Mouse (Mus musculus): ENCODE measurements around the gene Parva. TPM values are rescaled to one million over a fixed set of nuclear protein-coding genes. Genes with fewer than 3 reads are reported as not detected.

Parva gene
- polyA plus RNA-seq, 1 experiment from 2014 or later = 105 TPM

DNA sequence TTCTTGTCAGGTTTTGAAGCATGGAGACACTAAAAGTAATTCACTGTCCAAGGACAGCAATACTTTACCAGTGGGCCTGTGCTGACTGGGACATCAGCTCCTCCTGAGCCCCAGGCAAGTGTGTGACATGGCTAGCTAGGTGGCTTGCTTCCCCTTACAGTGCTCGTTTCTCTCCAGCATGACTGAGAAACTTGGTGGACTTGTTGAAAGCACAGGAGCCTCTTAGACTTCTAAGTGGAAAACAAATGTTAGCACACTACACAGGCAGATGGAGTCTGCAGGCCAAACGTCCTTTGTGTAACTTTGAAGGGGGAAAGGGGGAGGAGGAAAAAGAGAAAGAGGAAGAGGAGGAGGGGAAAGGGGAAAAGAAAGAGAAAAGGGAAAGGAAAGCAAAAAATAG, 172.3 kb downstream of the Parva start:
- Histone ChIP-seq H3K36me3 (ENCODE audit: insufficient read depth) (no peaks in the 10 kb centered on the region), H3K4me3 (ENCODE audit: low read depth, low read length) (no peak overlapping the region), H3K4me2 (no peak overlapping the region), H3K27me3 (ENCODE audit: insufficient read depth, low read length) (no peaks in the 10 kb centered on the region), H3K9me3 (ENCODE audit: low read depth, low read length) (no peaks in the 10 kb centered on the region), H3K9ac (no peak overlapping the region), H3K4me1 (ENCODE audit: insufficient read depth) (peaks cover 7% of the 10 kb centered on the region), H3K27ac (ENCODE audit: low read depth) (peak overlapping the region; percentile 65; the same call in 1 of the 2 replicates)
- ATAC-seq (ENCODE audit: insufficient read depth) (0 out of 2 replicates have a peak, but pooled peaks have one; percentile 26), DNase-seq (peak; percentile 33)
- 13% methylated on average over 2 of the region's 2 CpGs for WGBS
- TF ChIP-seq CTCF (IDR thresholded peaks at IDR 0.05; ENCODE audit: low read depth) = no peak

DNA sequence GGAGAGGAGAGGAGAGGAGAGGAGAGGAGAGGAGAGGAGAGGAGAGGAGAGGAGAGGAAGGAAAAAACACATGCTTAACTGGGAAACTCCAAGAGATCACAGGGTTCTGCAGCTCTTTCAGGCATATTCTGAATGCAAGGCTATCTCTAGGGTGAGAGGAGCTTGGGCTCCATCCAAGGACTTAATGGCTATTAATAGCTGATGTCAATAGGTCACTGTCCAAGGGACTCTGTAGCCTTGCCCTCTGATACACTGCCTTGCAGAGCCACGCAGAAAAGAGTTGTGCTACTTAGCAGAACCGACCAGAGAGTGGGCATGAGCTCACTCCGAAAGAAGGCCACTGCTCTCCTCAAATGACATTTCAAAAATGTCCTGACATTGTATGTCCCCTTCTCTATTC, 172.9 kb downstream of the Parva start:
- no peak for ATAC-seq (ENCODE audit: insufficient read depth)
- H3K27ac ChIP-seq (ENCODE audit: low read depth) = no peak overlapping the region
- no peak overlapping the region for H3K4me3 ChIP-seq (ENCODE audit: low read depth, low read length)
- 42% methylated on average over 3 of the region's 3 CpGs for WGBS
- no peak for TF ChIP-seq CTCF (IDR thresholded peaks at IDR 0.05; ENCODE audit: low read depth)
- no peaks in the 10 kb centered on the region for H3K27me3 ChIP-seq (ENCODE audit: insufficient read depth, low read length)
- no peaks in the 10 kb centered on the region for H3K36me3 ChIP-seq (ENCODE audit: insufficient read depth)
- H3K4me2 ChIP-seq = no peak overlapping the region
- H3K9me3 ChIP-seq (ENCODE audit: low read depth, low read length) = no peaks in the 10 kb centered on the region
- no peak overlapping the region for H3K9ac ChIP-seq
- no peak for DNase-seq
- peaks cover 7% of the 10 kb centered on the region for H3K4me1 ChIP-seq (ENCODE audit: insufficient read depth)

DNA sequence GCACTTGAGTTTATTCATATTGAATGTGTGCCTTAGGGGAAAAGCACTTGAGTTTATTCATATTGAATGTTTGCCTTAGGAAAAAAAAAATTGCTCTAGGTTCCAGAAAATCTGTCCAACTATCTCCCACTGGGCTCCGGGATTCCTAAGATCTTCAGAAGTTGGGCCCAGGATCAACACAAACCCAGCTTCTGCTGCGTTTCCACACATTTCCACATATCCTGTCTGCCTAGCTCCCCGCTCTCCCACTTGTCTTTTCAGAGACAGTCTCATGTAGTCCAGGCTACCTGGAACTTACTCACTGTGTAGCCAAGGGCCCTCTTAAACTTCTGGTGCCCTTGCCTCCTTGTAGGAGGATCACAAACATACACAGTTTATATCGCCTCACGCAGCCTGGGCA, 175.7 kb downstream of the Parva start:
- H3K9ac ChIP-seq = no peak overlapping the region
- H3K4me1 ChIP-seq (ENCODE audit: insufficient read depth) = peaks cover 7% of the 10 kb centered on the region
- WGBS = 74% methylated on average over 5 of the region's 5 CpGs
- H3K27ac ChIP-seq (ENCODE audit: low read depth) = peak overlapping the region; percentile 24; the same call in 1 of the 2 replicates
- H3K4me2 ChIP-seq = no peak overlapping the region
- no peaks in the 10 kb centered on the region for H3K9me3 ChIP-seq (ENCODE audit: low read depth, low read length)
- ATAC-seq (ENCODE audit: insufficient read depth) = no peak
- no peak for TF ChIP-seq CTCF (IDR thresholded peaks at IDR 0.05; ENCODE audit: low read depth)
- DNase-seq = no peak
- no peaks in the 10 kb centered on the region for H3K36me3 ChIP-seq (ENCODE audit: insufficient read depth)
- H3K27me3 ChIP-seq (ENCODE audit: insufficient read depth, low read length) = no peaks in the 10 kb centered on the region
- H3K4me3 ChIP-seq (ENCODE audit: low read depth, low read length) = no peak overlapping the region

DNA sequence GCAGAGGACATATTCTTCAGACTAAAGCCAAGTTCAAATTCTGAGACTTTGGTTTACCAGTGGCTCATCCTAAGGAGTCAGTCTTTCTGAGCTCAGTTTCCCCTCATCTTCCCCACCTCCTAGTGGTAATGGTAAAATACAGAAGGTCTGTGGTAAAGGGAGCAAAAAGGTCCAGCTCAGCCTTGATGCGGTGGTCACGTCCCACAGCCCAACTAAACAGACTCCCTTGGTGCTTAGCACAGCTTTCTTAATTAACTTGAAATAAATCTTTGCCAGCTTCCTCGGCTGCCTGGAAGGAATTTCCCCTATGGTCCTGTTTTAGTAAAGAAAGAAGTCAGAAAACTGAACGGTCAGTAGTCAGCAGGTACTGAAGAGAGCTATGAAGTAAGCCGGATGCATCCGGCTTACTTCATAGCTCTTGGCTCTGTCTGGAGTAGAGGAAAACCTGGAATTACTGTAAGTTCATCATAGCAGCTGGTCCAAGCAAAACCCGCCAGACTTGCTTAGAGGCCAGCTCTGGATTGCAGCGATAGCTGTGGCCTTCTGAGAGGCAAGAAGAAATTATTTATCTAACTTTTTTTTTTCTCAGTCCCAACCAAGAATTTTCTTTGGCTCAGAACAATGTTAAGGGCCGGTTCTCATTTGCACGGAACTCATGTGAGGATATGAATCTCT, 176.3 kb downstream of the Parva start:
- no peak for TF ChIP-seq CTCF (IDR thresholded peaks at IDR 0.05; ENCODE audit: low read depth)
- peak; percentile 62; the same call in 1 of the 2 replicates for ATAC-seq (ENCODE audit: insufficient read depth)
- H3K9me3 ChIP-seq (ENCODE audit: low read depth, low read length) = no peaks in the 10 kb centered on the region
- WGBS = 36% methylated on average over 10 of the region's 10 CpGs
- no peaks in the 10 kb centered on the region for H3K36me3 ChIP-seq (ENCODE audit: insufficient read depth)
- H3K4me3 ChIP-seq (ENCODE audit: low read depth, low read length) = no peak overlapping the region
- DNase-seq = peak; percentile 75
- no peak overlapping the region for H3K4me2 ChIP-seq
- H3K9ac ChIP-seq = no peak overlapping the region
- no peaks in the 10 kb centered on the region for H3K27me3 ChIP-seq (ENCODE audit: insufficient read depth, low read length)
- peak overlapping the region; percentile 56 for H3K27ac ChIP-seq (ENCODE audit: low read depth)
- peaks cover 7% of the 10 kb centered on the region for H3K4me1 ChIP-seq (ENCODE audit: insufficient read depth)

DNA sequence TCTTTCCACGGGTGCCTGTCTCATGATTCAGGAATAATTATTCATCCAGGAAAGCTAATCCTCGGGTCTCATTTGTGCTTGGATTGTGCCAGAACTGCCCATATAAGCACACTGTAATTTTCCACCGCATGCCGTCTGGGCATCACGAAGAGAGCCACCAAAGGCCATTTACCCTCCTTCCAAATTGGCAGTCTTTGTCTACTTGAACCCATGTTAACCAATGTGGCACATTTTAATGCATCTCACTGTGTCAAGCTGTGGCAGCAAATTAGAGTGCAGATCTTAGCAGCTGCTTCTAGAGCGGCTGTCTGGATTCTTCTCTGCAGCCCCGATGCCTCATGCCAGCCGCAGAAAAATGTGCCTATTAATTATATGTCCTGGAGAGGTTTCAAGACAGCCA, 176.9 kb downstream of the Parva start:
- ATAC-seq (ENCODE audit: insufficient read depth) = no peak
- Histone ChIP-seq H3K27ac (ENCODE audit: low read depth) (peak overlapping the region; percentile 56), H3K4me1 (ENCODE audit: insufficient read depth) (peaks cover 7% of the 10 kb centered on the region), H3K9ac (no peak overlapping the region), H3K36me3 (ENCODE audit: insufficient read depth) (no peaks in the 10 kb centered on the region), H3K4me3 (ENCODE audit: low read depth, low read length) (no peak overlapping the region), H3K27me3 (ENCODE audit: insufficient read depth, low read length) (no peaks in the 10 kb centered on the region), H3K4me2 (no peak overlapping the region), H3K9me3 (ENCODE audit: low read depth, low read length) (no peaks in the 10 kb centered on the region)
- no peak for DNase-seq
- 52% methylated on average over 8 of the region's 8 CpGs for WGBS
- TF ChIP-seq CTCF (IDR thresholded peaks at IDR 0.05; ENCODE audit: low read depth) = no peak

DNA sequence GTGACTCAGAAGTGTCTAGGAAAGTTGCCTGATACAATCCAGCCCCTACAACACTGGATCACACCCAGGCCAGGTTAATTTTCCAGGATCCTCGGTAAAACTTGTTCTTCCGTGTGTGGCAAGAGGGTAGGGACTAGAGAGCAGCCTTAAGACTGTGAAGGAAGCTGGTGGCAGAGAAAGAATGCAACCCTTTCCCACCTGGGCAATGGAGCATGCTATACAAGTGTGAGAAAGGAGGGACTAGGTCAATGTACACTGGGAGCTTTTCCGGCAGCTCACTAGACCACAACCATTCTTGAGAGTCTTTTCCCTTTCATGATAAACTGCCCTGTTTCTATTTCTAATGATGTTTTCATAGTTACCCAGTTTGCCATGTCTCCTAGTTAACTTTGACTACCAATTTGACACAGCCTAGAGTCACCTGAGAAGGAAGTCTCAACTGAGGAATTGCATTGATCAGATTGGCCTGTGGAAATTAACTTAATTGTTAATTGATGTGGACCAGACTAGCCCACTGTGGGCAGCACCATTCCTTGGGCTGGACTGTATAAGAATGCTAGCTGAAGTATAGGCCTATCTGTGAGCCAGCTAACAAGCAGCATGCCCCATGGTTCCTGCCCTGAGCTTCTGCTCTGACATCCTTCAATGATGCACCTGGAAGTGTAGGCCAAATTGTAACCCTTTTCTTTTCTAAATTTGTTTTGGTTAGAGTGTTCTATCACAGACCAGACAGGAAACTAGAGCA, 186.9 kb downstream of the Parva start:
- no peak for ATAC-seq (ENCODE audit: insufficient read depth)

More for the DNA sequence above, 186.9 kb downstream of the Parva start:
- no peaks in the 10 kb centered on the region for H3K36me3 ChIP-seq (ENCODE audit: insufficient read depth)
- no peak for TF ChIP-seq CTCF (IDR thresholded peaks at IDR 0.05; ENCODE audit: low read depth)
- H3K4me3 ChIP-seq (ENCODE audit: low read depth, low read length) = no peak overlapping the region
- H3K4me1 ChIP-seq (ENCODE audit: insufficient read depth) = no peaks in the 10 kb centered on the region
- DNase-seq = no peak
- H3K27ac ChIP-seq (ENCODE audit: low read depth) = no peak overlapping the region
- no peaks in the 10 kb centered on the region for H3K9me3 ChIP-seq (ENCODE audit: low read depth, low read length)
- no peak overlapping the region for H3K4me2 ChIP-seq
- 85% methylated on average over 3 of the region's 3 CpGs for WGBS
- no peak overlapping the region for H3K9ac ChIP-seq
- no peaks in the 10 kb centered on the region for H3K27me3 ChIP-seq (ENCODE audit: insufficient read depth, low read length)
